Mouse (Mus musculus) embryonic facial prominence, embryonic 10.5 days (tissue): ENCODE measurements around the gene Itgax. TPM values are rescaled to one million over a fixed set of nuclear protein-coding genes. Genes with fewer than 3 reads are reported as not detected.

Experiments
- DNase-seq: peaks from one replicate; pipeline ENCODE4 v3.0.0-alpha.2; 2017; ENCODE audit warnings: low spot score
- H3K27ac ChIP-seq: fragments of 300-500 bp; sonication (generic); replicated peaks from 2 replicates; pipeline ENCODE4 v1.5.1; 2016; ENCODE audit warnings: mild to moderate bottlenecking
- H3K27me3 ChIP-seq: fragments of 300-500 bp; sonication (generic); replicated peaks from 2 replicates; pipeline ENCODE4 v1.6.1; 2016; ENCODE audit warnings: low read depth, mild to moderate bottlenecking; ENCODE audit not compliant: poor library complexity, severe bottlenecking
- H3K36me3 ChIP-seq: fragments of 300-500 bp; sonication (generic); replicated peaks from 2 replicates; pipeline ENCODE4 v1.6.1; 2016; ENCODE audit warnings: mild to moderate bottlenecking, moderate library complexity
- H3K4me1 ChIP-seq: fragments of 300-500 bp; sonication (generic); 2 replicates; pipeline ENCODE4 v1.6.1; 2016
- H3K4me3 ChIP-seq: fragments of 300-500 bp; sonication (generic); 2 replicates; pipeline ENCODE4 v1.5.1; 2016; ENCODE audit warnings: mild to moderate bottlenecking, moderate library complexity
- H3K9me3 ChIP-seq: fragments of 300-500 bp; sonication (generic); 2 replicates; pipeline ENCODE4 v1.6.1; 2016; ENCODE audit warnings: mild to moderate bottlenecking
- WGBS: fragments of 180-500 bp; shearing (Covaris S2); methylation state at CpG from one replicate; pipeline ENCODE4 v1.1.7; 2016; 5-methylcytosine and 5-hydroxymethylcytosine counted together
- polyA plus RNA-seq: library from polyadenylated mRNA; unstranded; fragments of >200 nt; fragmentation: Nextera tagmentation; extraction: Ambion mirVana; gene quantifications from 2 replicates; pipeline ENCODE4 v1.2.1, GENCODE M21; 2016

Gene Itgax
- polyA plus RNA-seq, 1 experiment from 2014 or later: not detected

DNA sequence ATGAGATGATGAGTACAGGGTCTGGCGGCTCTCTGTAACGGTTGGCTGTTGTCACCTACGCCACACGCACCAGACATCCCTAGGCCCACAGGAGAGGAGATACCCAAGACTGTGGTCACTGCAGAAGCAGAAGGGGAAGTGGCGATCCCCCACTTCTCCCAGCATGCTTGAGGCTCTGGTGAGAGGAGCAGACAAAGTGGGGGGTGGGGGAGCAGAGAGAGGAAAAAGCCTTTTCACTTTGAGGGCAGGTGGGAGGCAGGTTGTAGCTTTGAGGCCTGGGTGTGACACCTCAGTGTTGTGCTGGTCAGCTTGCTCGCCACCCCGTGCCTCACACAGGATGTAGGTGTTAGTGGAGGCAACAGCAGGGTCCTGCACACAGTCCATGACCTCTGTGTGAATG, 50.8 kb downstream of the Itgax start:
- Histone ChIP-seq H3K27me3 (no peaks in the 10 kb centered on the region), H3K9me3 (no peaks in the 10 kb centered on the region), H3K27ac (no peak overlapping the region), H3K4me3 (no peak overlapping the region), H3K4me1 (no peaks in the 10 kb centered on the region), H3K36me3 (no peaks in the 10 kb centered on the region)
- no peak for DNase-seq
- WGBS: 78% methylated on average over 7 of the region's 7 CpGs

GRCm38 (mm10) chr7:128180546-128180945, 51.2 kb downstream of the Itgax start:
- Histone ChIP-seq H3K36me3 (no peaks in the 10 kb centered on the region), H3K4me3 (no peak overlapping the region), H3K27ac (no peak overlapping the region), H3K9me3 (no peaks in the 10 kb centered on the region), H3K27me3 (no peaks in the 10 kb centered on the region), H3K4me1 (no peaks in the 10 kb centered on the region)
- no peak for DNase-seq
- 79% methylated on average over 6 of the region's 6 CpGs for WGBS

- WGBS: 88% methylated on average over 10 of the region's 10 CpGs
Observed at GRCm38 (mm10) chr7:128181691-128182090, 52.3 kb downstream of the Itgax start.

More at GRCm38 (mm10) chr7:128181691-128182090, 52.3 kb downstream of the Itgax start:
- no peaks in the 10 kb centered on the region for H3K9me3 ChIP-seq
- H3K36me3 ChIP-seq: no peaks in the 10 kb centered on the region
- no peak for DNase-seq
- no peak overlapping the region for H3K27ac ChIP-seq
- no peak overlapping the region for H3K4me3 ChIP-seq
- no peaks in the 10 kb centered on the region for H3K4me1 ChIP-seq
- no peaks in the 10 kb centered on the region for H3K27me3 ChIP-seq

Other genes with a start within 250 kb of the Itgax start
- gene Prss53, start 238.6 kb upstream of the Itgax start, polyA plus RNA-seq: 0.64 and 0.79 TPM in 2 replicates
- not detected in 2 replicates for gene Gm21974, start 234.1 kb upstream of the Itgax start, polyA plus RNA-seq
- 47.6 and 59.1 TPM in 2 replicates for gene Vkorc1, start 233.9 kb upstream of the Itgax start, polyA plus RNA-seq
- gene Bckdk, start 225.5 kb upstream of the Itgax start, polyA plus RNA-seq: 111 and 119 TPM in 2 replicates
- gene Kat8, start 217.0 kb upstream of the Itgax start, polyA plus RNA-seq: 48.7 and 49.6 TPM in 2 replicates
- 14.8 and 15.8 TPM in 2 replicates for gene Prss8, start 199.4 kb upstream of the Itgax start, polyA plus RNA-seq
- gene Prss36, start 182.8 kb upstream of the Itgax start, polyA plus RNA-seq: 10.7 and 12.9 TPM in 2 replicates
- 349 and 372 TPM in 2 replicates for gene Fus, start 162.1 kb upstream of the Itgax start, polyA plus RNA-seq
- gene Pycard, start 135.7 kb upstream of the Itgax start, polyA plus RNA-seq: 5.8 and 6.2 TPM in 2 replicates
- not detected in 2 replicates for gene Trim72, start 125.6 kb upstream of the Itgax start, polyA plus RNA-seq
- 0.50 and 0.52 TPM in 2 replicates for gene Itgam, start 66.9 kb upstream of the Itgax start, polyA plus RNA-seq
- not detected in 2 replicates for gene Gm49368, start 66.9 kb upstream of the Itgax start, polyA plus RNA-seq
- gene Itgad, start 24.8 kb downstream of the Itgax start, polyA plus RNA-seq: not detected in 2 replicates
- 0.39 TPM in 1 of 2 replicates, not detected in the other for gene Cox6a2, start 76.8 kb downstream of the Itgax start, polyA plus RNA-seq
- gene Armc5, start 107.8 kb downstream of the Itgax start, polyA plus RNA-seq: 17.5 and 19.1 TPM in 2 replicates
- gene 9130023H24Rik, start 108.5 kb downstream of the Itgax start, polyA plus RNA-seq: 9.2 and 10.4 TPM in 2 replicates
- 23.6 and 25.3 TPM in 2 replicates for gene Tgfb1i1, start 117.3 kb downstream of the Itgax start, polyA plus RNA-seq
- 0.10 and 0.28 TPM in 2 replicates for gene Slc5a2, start 136.1 kb downstream of the Itgax start, polyA plus RNA-seq
- 24.6 and 27.3 TPM in 2 replicates for gene BC017158, start 168.6 kb downstream of the Itgax start, polyA plus RNA-seq